In genomic region chr2:166786353-166787004, GRCm38 (mm10) we compare ENCODE assay signal across 8 mouse cellular contexts. TPM values are rescaled to one million over a fixed set of nuclear protein-coding genes. Genes with fewer than 3 reads are reported as not detected.
A peak's percentile ranks its signal among the peaks of the same experiment; 100 is the strongest.
DNase-seq lines count a peak whose midpoint lies in the region; ATAC-seq and TF ChIP-seq lines count a peak whose summit lies in the region.

No protein-coding gene starts in this region.

- peak; percentile 50; the same call in 1 of the 2 replicates for TF ChIP-seq POLR2A in testis, adult 2 months (IDR thresholded peaks at IDR 0.05; ENCODE audit: control insufficient read depth, low read depth, low read length)

- peaks cover 18% of the 10 kb centered on the region for H3K27me3 ChIP-seq in G1E (ENCODE audit: insufficient read depth, low read length)
- H3K27me3 ChIP-seq in forebrain, embryonic 15.5 days, result no peaks in the 10 kb centered on the region
- H3K27me3 ChIP-seq in liver, postnatal 0 days (ENCODE audit: insufficient read depth, low read length), result no peaks in the 10 kb centered on the region
- no peaks in the 10 kb centered on the region for H3K27me3 ChIP-seq in neural tube, embryonic 14.5 days (ENCODE audit: control insufficient read depth, insufficient read depth, low read length)
- no peaks in the 10 kb centered on the region for H3K27me3 ChIP-seq in testis, adult 2 months (ENCODE audit: control insufficient read depth, insufficient read depth, low read length)

- no peaks in the 10 kb centered on the region for H3K36me3 ChIP-seq in G1E (replicated peaks)
- H3K36me3 ChIP-seq in forebrain, embryonic 15.5 days, result no peaks in the 10 kb centered on the region
- no peaks in the 10 kb centered on the region for H3K36me3 ChIP-seq in liver, postnatal 0 days (replicated peaks; ENCODE audit: insufficient read depth, low read length)
- H3K36me3 ChIP-seq in neural tube, embryonic 14.5 days (ENCODE audit: control insufficient read depth, insufficient read depth, low read length), result no peaks in the 10 kb centered on the region
- no peaks in the 10 kb centered on the region for H3K36me3 ChIP-seq in testis, adult 2 months (ENCODE audit: control insufficient read depth, insufficient read depth, low read length)

- intact Hi-C loops in heart, postnatal 25 days (cut with DNase I), result no loop called here

- TF ChIP-seq EP300 in liver, postnatal 0 days (IDR thresholded peaks at IDR 0.05; ENCODE audit: low read depth), result no peak

- peak overlapping the region; percentile 38; the same call in 1 of the 2 replicates for H3K27ac ChIP-seq in forebrain, embryonic 15.5 days (replicated peaks)
- no peak overlapping the region for H3K27ac ChIP-seq in liver, postnatal 0 days (ENCODE audit: low read depth)
- H3K27ac ChIP-seq in neural tube, embryonic 14.5 days (ENCODE audit: low read depth, low read length), result peak overlapping the region; percentile 16; the same call in 1 of the 2 replicates
- no peak overlapping the region for H3K27ac ChIP-seq in testis, adult 2 months (ENCODE audit: control insufficient read depth, insufficient read depth, low read depth, low read length)

- H3K9ac ChIP-seq in forebrain, embryonic 15.5 days (replicated peaks), result peak overlapping the region; percentile 81
- H3K9ac ChIP-seq in liver, postnatal 0 days (replicated peaks), result peak overlapping the region; percentile 35
- peak overlapping the region; percentile 68 for H3K9ac ChIP-seq in neural tube, embryonic 14.5 days (replicated peaks; ENCODE audit: low read depth, low read length)

- H3K9me3 ChIP-seq in G1E (replicated peaks), result no peaks in the 10 kb centered on the region
- H3K9me3 ChIP-seq in forebrain, embryonic 15.5 days, result no peaks in the 10 kb centered on the region
- H3K9me3 ChIP-seq in liver, postnatal 0 days (ENCODE audit: low read length), result no peaks in the 10 kb centered on the region
- H3K9me3 ChIP-seq in neural tube, embryonic 14.5 days (ENCODE audit: control insufficient read depth, low read length), result no peaks in the 10 kb centered on the region

- ATAC-seq in G1E (ENCODE audit: extremely low read depth, insufficient number of reproducible peaks, low FRiP score, poor library complexity, severe bottlenecking), result peak; percentile 99
- peak; percentile 98 for ATAC-seq in forebrain, embryonic 15.5 days (replicated peaks)
- peak; percentile 96 for ATAC-seq in liver, postnatal 0 days
- peak; percentile 95 for ATAC-seq in neural tube, embryonic 14.5 days (ENCODE audit: low read depth)

- peak; percentile 89 for DNase-seq in G1E (ENCODE audit: low spot score)
- peak; percentile 92 for DNase-seq in cerebellum, adult 11-12 months
- peak; percentile 75 for DNase-seq in heart, postnatal 25 days (ENCODE audit: low spot score)
- DNase-seq in layer of hippocampus, adult 11-12 months (ENCODE audit: low spot score), result peak; percentile 95
- DNase-seq in liver, postnatal 0 days, result peak; percentile 91

- H3K4me2 ChIP-seq in forebrain, embryonic 15.5 days (replicated peaks), result peak overlapping the region; percentile 64
- H3K4me2 ChIP-seq in liver, postnatal 0 days (ENCODE audit: low read depth, low read length), result peak overlapping the region; percentile 86
- H3K4me2 ChIP-seq in neural tube, embryonic 14.5 days (ENCODE audit: low read depth, low read length), result peak overlapping the region; percentile 74

- H3K4me1 ChIP-seq in G1E (ENCODE audit: insufficient read depth, low read depth, low read length), result peaks cover 26% of the 10 kb centered on the region
- H3K4me1 ChIP-seq in forebrain, embryonic 15.5 days, result peaks cover 12% of the 10 kb centered on the region
- peaks cover 8% of the 10 kb centered on the region for H3K4me1 ChIP-seq in liver, postnatal 0 days (ENCODE audit: insufficient read depth)
- 0 out of 2 replicates have a peak, but pooled peaks cover 4% of the 10 kb centered on the region for H3K4me1 ChIP-seq in neural tube, embryonic 14.5 days (ENCODE audit: control insufficient read depth, insufficient read depth, low read length)
- peaks cover 9% of the 10 kb centered on the region for H3K4me1 ChIP-seq in testis, adult 2 months (ENCODE audit: control insufficient read depth, insufficient read depth, low read length)

- WGBS in forebrain, embryonic 15.5 days, result under 1% methylated on average over 35 of the region's 35 CpGs
- under 1% methylated on average over 35 of the region's 35 CpGs for WGBS in liver, postnatal 0 days (ENCODE audit: insufficient replicate concordance)
- WGBS in neural tube, embryonic 14.5 days, result under 1% methylated on average over 35 of the region's 35 CpGs

- no peak for TF ChIP-seq CTCF in G1E (IDR thresholded peaks at IDR 0.05; ENCODE audit: low read depth, low read length)
- TF ChIP-seq CTCF in liver, postnatal 0 days (IDR thresholded peaks at IDR 0.05; ENCODE audit: low read depth), result no peak
- TF ChIP-seq CTCF in testis, adult 2 months (IDR thresholded peaks at IDR 0.05; ENCODE audit: control insufficient read depth, insufficient read depth, insufficient replicate concordance, low read depth, low read length), result no peak

- H3K4me3 ChIP-seq in G1E (ENCODE audit: low read depth, low read length), result peak overlapping the region; percentile 80
- H3K4me3 ChIP-seq in forebrain, embryonic 15.5 days, result peak overlapping the region; percentile 67
- peak overlapping the region; percentile 61 for H3K4me3 ChIP-seq in liver, postnatal 0 days (ENCODE audit: low read depth, low read length)
- H3K4me3 ChIP-seq in neural tube, embryonic 14.5 days (ENCODE audit: low read depth, low read length), result peak overlapping the region; percentile 63
- peak overlapping the region; percentile 82 for H3K4me3 ChIP-seq in testis, adult 2 months (ENCODE audit: control insufficient read depth, low read depth, low read length)

RNA-seq across cellular contexts. Expression of gene Trp53rkb, which starts 5.9 kb away (rescaled TPM):
- total RNA-seq in G1E (2014; fragmentation: Nextera tagmentation) (5.0 and 6.2 TPM in 2 replicates), G1E (2017) (3.9 and 4.8 TPM in 2 replicates)
- polyA plus RNA-seq in G1E (2012), result 2.9 and 4.1 TPM in 2 replicates
- 8.2 and 9.8 TPM in 2 replicates for polyA plus RNA-seq in forebrain, embryonic 15.5 days (2015; fragmentation: Nextera tagmentation; extraction: Ambion mirVana)
- 1 to 10 TPM; 2.3 to 3.7 TPM for total RNA-seq in heart, postnatal 25 days (2021)
- 3.0 and 3.1 TPM in 2 replicates for polyA plus RNA-seq in liver, postnatal 0 days (2015; fragmentation: Nextera tagmentation; extraction: Ambion mirVana)
- 9.4 and 9.8 TPM in 2 replicates for polyA plus RNA-seq in neural tube, embryonic 14.5 days (2014; fragmentation: Nextera tagmentation; extraction: Ambion mirVana)
- polyA plus RNA-seq in testis, adult 2 months (2012; rRNA removed), result 31.2 and 32.0 TPM in 2 replicates

RNA-seq across cellular contexts. Expression of gene Arfgef2, which starts 18.9 kb away (rescaled TPM):
- total RNA-seq in G1E (2014; fragmentation: Nextera tagmentation) (30.0 and 30.8 TPM in 2 replicates), G1E (2017) (24.2 and 26.9 TPM in 2 replicates)
- 6.0 and 7.1 TPM in 2 replicates for polyA plus RNA-seq in G1E (2012)
- polyA plus RNA-seq in forebrain, embryonic 15.5 days (2015; fragmentation: Nextera tagmentation; extraction: Ambion mirVana), result 2.9 and 3.0 TPM in 2 replicates
- total RNA-seq in heart, postnatal 25 days (2021), result 10 to 100 TPM; 42.6 to 43.8 TPM
- 2.5 and 2.7 TPM in 2 replicates for polyA plus RNA-seq in liver, postnatal 0 days (2015; fragmentation: Nextera tagmentation; extraction: Ambion mirVana)
- 5.6 and 8.0 TPM in 2 replicates for polyA plus RNA-seq in neural tube, embryonic 14.5 days (2014; fragmentation: Nextera tagmentation; extraction: Ambion mirVana)
- polyA plus RNA-seq in testis, adult 2 months (2012; rRNA removed), result 19.1 TPM in 2 replicates

Comparison
In these comparisons a context has a peak if more than half of its experiments do, and no peak if none do; other contexts are left out.
1. H3K27ac ChIP-seq: peak in forebrain, embryonic 15.5 days (single experiment) and neural tube, embryonic 14.5 days (single experiment); none in liver, postnatal 0 days (single experiment) and testis, adult 2 months (single experiment).
2. Peak in every context shown above with its lines, with median percentiles within 50 percentile points of each other: ATAC-seq, DNase-seq, H3K4me3 ChIP-seq, H3K4me2 ChIP-seq and H3K9ac ChIP-seq.